Mouse (Mus musculus) cerebral cortex, adult 2 months (tissue): Measurements from ENCODE around the gene Ptpn18.

Source experiments
- WGBS: fragments of 180-500 bp; shearing (Covaris S2); methylation state at CpG from one replicate; pipeline ENCODE4 v1.1.7; 2018; 5-methylcytosine and 5-hydroxymethylcytosine counted together

Ptpn18 gene

GRCm38 (mm10) chr1:34517297-34517696 is 57.7 kb downstream of the Ptpn18 start:
- WGBS = 76% methylated on average over 6 of the region's 6 CpGs

DNA sequence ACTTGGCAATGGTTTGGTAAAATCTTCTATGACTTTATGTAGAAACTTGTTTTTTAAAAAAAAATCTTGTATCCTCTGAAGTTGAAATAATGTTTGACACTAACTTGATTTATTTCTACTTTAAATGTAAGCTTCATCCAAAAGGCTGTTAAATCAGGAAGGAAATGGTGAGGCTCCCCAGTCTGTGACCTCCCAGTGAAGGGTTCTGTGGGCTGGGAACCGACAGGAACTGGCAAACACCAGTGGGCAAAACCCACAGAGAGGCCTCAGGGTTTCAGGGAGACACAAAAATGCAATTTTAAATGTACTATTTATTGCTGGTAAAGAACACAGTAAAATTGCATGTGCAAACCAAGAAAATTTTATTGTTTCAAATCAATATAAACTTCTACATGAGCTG is 58.2 kb downstream of the Ptpn18 start:
- 58% methylated on average over 1 of the region's 1 CpGs for WGBS

- WGBS = 86% methylated on average over 1 of the region's 1 CpGs
Measured at GRCm38 (mm10) chr1:34518259-34518658, 58.7 kb downstream of the Ptpn18 start.

- 82% methylated on average over 6 of the region's 6 CpGs for WGBS
Measured at GRCm38 (mm10) chr1:34522205-34522849, 62.8 kb downstream of the Ptpn18 start.

GRCm38 (mm10) chr1:34522850-34523244 is 63.3 kb downstream of the Ptpn18 start:
- 89% methylated on average over 3 of the region's 3 CpGs for WGBS

DNA sequence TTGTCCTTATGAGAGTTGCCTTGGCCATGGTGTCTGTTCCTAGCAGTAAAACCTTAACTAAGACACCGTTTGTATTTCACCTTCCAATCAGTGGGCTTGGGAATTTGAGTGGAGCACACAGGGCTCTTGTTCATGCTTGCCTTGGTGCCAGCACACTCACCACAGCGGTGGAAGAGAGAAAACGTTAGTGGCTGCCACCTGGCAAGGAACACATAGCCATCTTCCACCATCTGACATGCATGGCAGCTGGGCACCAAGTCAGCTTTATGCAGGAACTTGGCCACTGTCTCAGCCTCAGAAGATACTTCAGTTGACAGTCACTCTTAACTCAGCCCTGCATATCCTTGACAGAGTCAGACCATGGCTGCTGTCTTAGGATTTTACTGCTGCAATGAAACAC is 64.1 kb downstream of the Ptpn18 start:
- 56% methylated on average over 3 of the region's 3 CpGs for WGBS
